Mouse (Mus musculus) neural tube, embryonic 14.5 days (tissue): ENCODE data around the gene Sept8. TPM values are rescaled to one million over a fixed set of nuclear protein-coding genes. Genes with fewer than 3 reads are reported as not detected.
"Not testable (repeated sequence)": the region's sequence is repeated elsewhere in the genome, so short reads cannot be mapped to it uniquely, and the experiment has no call there.

Experiments used
- ATAC-seq: fragments of 200-750 bp; cut with Nextera tagmentation; 2 replicates; pipeline ENCODE4 v1.8.0; 2017; ENCODE audit warnings: low read depth, mild to moderate bottlenecking, moderate TSS enrichment, moderate library complexity
- H3K27ac ChIP-seq: fragments of 300-500 bp; sonication (generic); 2 replicates; pipeline ENCODE4 v1.5.1; 2014; ENCODE audit warnings: low read depth, mild to moderate bottlenecking, control low read depth, low read length, moderate library complexity, mixed read lengths
- H3K27me3 ChIP-seq: fragments of 300-500 bp; sonication (generic); 2 replicates; pipeline ENCODE4 v1.6.1; 2014; ENCODE audit warnings: low read length; ENCODE audit not compliant: control insufficient read depth, insufficient read depth
- H3K36me3 ChIP-seq: fragments of 300-500 bp; sonication (generic); 2 replicates; pipeline ENCODE4 v1.6.1; 2014; ENCODE audit warnings: low read length, mixed read lengths; ENCODE audit not compliant: control insufficient read depth, insufficient read depth
- H3K4me1 ChIP-seq: fragments of 300-500 bp; sonication (generic); 2 replicates; pipeline ENCODE4 v1.6.1; 2014; ENCODE audit warnings: low read length; ENCODE audit not compliant: control insufficient read depth, insufficient read depth
- H3K4me2 ChIP-seq: fragments of 300-500 bp; sonication (generic); 2 replicates; pipeline ENCODE4 v1.6.1; 2014; ENCODE audit warnings: mild to moderate bottlenecking, low read depth, low read length, control low read depth
- H3K4me3 ChIP-seq: fragments of 300-500 bp; sonication (generic); 2 replicates; pipeline ENCODE4 v1.5.1; 2014; ENCODE audit warnings: low read depth, low read length, control low read depth, mixed read lengths
- H3K9ac ChIP-seq: fragments of 300-500 bp; sonication (generic); replicated peaks from 2 replicates; pipeline ENCODE4 v1.6.1; 2014; ENCODE audit warnings: low read depth, mild to moderate bottlenecking, control low read depth, low read length, mixed read lengths
- H3K9me3 ChIP-seq: fragments of 300-500 bp; sonication (generic); 2 replicates; pipeline ENCODE4 v1.6.1; 2016; ENCODE audit warnings: low read length; ENCODE audit not compliant: control insufficient read depth
- WGBS: fragments of 180-500 bp; shearing (Covaris S2); extraction: QIAGEN DNeasy Blood & Tissue Kit; methylation state at CpG from one replicate; pipeline ENCODE4 v1.1.7; 2014; 5-methylcytosine and 5-hydroxymethylcytosine counted together
- polyA plus RNA-seq: library from polyadenylated mRNA; unstranded; fragments of >200 nt; fragmentation: Nextera tagmentation; extraction: Ambion mirVana; gene quantifications from 2 replicates; pipeline ENCODE4 v1.2.1, GENCODE M21; 2014

The Sept8 gene
- polyA plus RNA-seq, 1 experiment from 2014 or later, result 20.5 TPM

- no peaks in the 10 kb centered on the region for H3K4me1 ChIP-seq
- 88% methylated on average over 1 of the region's 1 CpGs for WGBS
- no peaks in the 10 kb centered on the region for H3K9me3 ChIP-seq
- H3K4me2 ChIP-seq, result no peak overlapping the region
- H3K27ac ChIP-seq, result no peak overlapping the region
- H3K36me3 ChIP-seq, result no peaks in the 10 kb centered on the region
- H3K9ac ChIP-seq, result no peak overlapping the region
- no peaks in the 10 kb centered on the region for H3K27me3 ChIP-seq
- no peak for ATAC-seq
- no peak overlapping the region for H3K4me3 ChIP-seq
These were observed 31.7 kb downstream of the Sept8 start for GRCm38 (mm10) chr11:53550714-53551113.

GRCm38 (mm10) chr11:53551754-53552153 lies 32.7 kb downstream of the Sept8 start:
- Histone ChIP-seq H3K4me3 (no peak overlapping the region), H3K9ac (no peak overlapping the region), H3K27ac (no peak overlapping the region), H3K4me1 (no peaks in the 10 kb centered on the region), H3K36me3 (no peaks in the 10 kb centered on the region), H3K27me3 (no peaks in the 10 kb centered on the region), H3K4me2 (no peak overlapping the region), H3K9me3 (no peaks in the 10 kb centered on the region)
- WGBS, result 68% methylated on average over 12 of the region's 12 CpGs
- no peak for ATAC-seq

GRCm38 (mm10) chr11:53556529-53556928 lies 37.5 kb downstream of the Sept8 start:
- H3K4me3 ChIP-seq, ATAC-seq, H3K36me3 ChIP-seq, H3K27me3 ChIP-seq, H3K9me3 ChIP-seq, H3K27ac ChIP-seq, H3K4me1 ChIP-seq, H3K4me2 ChIP-seq, H3K9ac ChIP-seq: not testable (repeated sequence)
- 94% methylated on average over 9 of the region's 20 CpGs for WGBS

- not testable (repeated sequence) for H3K4me3 ChIP-seq, H3K4me2 ChIP-seq, H3K36me3 ChIP-seq, H3K4me1 ChIP-seq, H3K9ac ChIP-seq, H3K27ac ChIP-seq, H3K27me3 ChIP-seq, H3K9me3 ChIP-seq, ATAC-seq
- WGBS, result 100% methylated on average over 1 of the region's 3 CpGs
These were observed 38.9 kb downstream of the Sept8 start for GRCm38 (mm10) chr11:53557992-53558391.

GRCm38 (mm10) chr11:53559980-53560379 lies 40.9 kb downstream of the Sept8 start:
- H3K27ac ChIP-seq, H3K36me3 ChIP-seq, H3K27me3 ChIP-seq, H3K4me3 ChIP-seq, ATAC-seq, H3K9ac ChIP-seq, H3K4me1 ChIP-seq, H3K4me2 ChIP-seq, H3K9me3 ChIP-seq: not testable (repeated sequence)
- WGBS, result 88% methylated on average over 1 of the region's 3 CpGs

- H3K4me2 ChIP-seq, result no peak overlapping the region
- ATAC-seq, result no peak
- H3K27ac ChIP-seq, result no peak overlapping the region
- H3K4me1 ChIP-seq, result peaks cover 5% of the 10 kb centered on the region; the same call in 1 of the 2 replicates
- H3K9me3 ChIP-seq, result no peaks in the 10 kb centered on the region
- no peaks in the 10 kb centered on the region for H3K27me3 ChIP-seq
- 89% methylated on average over 2 of the region's 2 CpGs for WGBS
- H3K4me3 ChIP-seq, result no peak overlapping the region
- no peaks in the 10 kb centered on the region for H3K36me3 ChIP-seq
- H3K9ac ChIP-seq, result no peak overlapping the region
These were observed 42.9 kb downstream of the Sept8 start for GRCm38 (mm10) chr11:53561986-53562385.

GRCm38 (mm10) chr11:53566646-53567045 lies 47.6 kb downstream of the Sept8 start:
- H3K9ac ChIP-seq, result peak overlapping the region; percentile 84
- 94% methylated on average over 4 of the region's 4 CpGs for WGBS

GRCm38 (mm10) chr11:53567224-53568014 lies 48.4 kb downstream of the Sept8 start, which contains the start of gene Kif3a:
Kif3a (plus strand) TSS chr11:53567379.
- Histone ChIP-seq H3K27me3 (no peaks in the 10 kb centered on the region), H3K9ac (peak within 1 kb of the TSS; percentile 84), H3K9me3 (no peaks in the 10 kb centered on the region), H3K27ac (peak within 1 kb of the TSS; percentile 74), H3K36me3 (peaks cover 4% of the 10 kb centered on the region; the same call in 1 of the 2 replicates), H3K4me1 (peaks cover 18% of the 10 kb centered on the region), H3K4me3 (peak within 1 kb of the TSS; percentile 77), H3K4me2 (peak within 1 kb of the TSS; percentile 65)
- under 1% methylated on average over 66 of the region's 69 CpGs for WGBS
- ATAC-seq, result peak; percentile 96

More at GRCm38 (mm10) chr11:53566646-53567045, 47.6 kb downstream of the Sept8 start:
- Histone ChIP-seq H3K9me3 (no peaks in the 10 kb centered on the region), H3K4me3 (peak overlapping the region; percentile 77), H3K4me1 (peaks cover 18% of the 10 kb centered on the region), H3K27me3 (no peaks in the 10 kb centered on the region), H3K36me3 (peaks cover 4% of the 10 kb centered on the region; the same call in 1 of the 2 replicates), H3K4me2 (peak overlapping the region; percentile 52), H3K27ac (no peak overlapping the region)
- peak; percentile 26; the same call in 1 of the 2 replicates for ATAC-seq

GRCm38 (mm10) chr11:53580562-53580961 lies 61.5 kb downstream of the Sept8 start:
- no peak for ATAC-seq
- no peak overlapping the region for H3K4me2 ChIP-seq
- H3K27ac ChIP-seq, result no peak overlapping the region
- H3K9me3 ChIP-seq, result no peaks in the 10 kb centered on the region
- WGBS, result 96% methylated on average over 3 of the region's 3 CpGs
- no peaks in the 10 kb centered on the region for H3K4me1 ChIP-seq
- peaks cover 45% of the 10 kb centered on the region for H3K36me3 ChIP-seq
- no peak overlapping the region for H3K4me3 ChIP-seq
- no peaks in the 10 kb centered on the region for H3K27me3 ChIP-seq
- no peak overlapping the region for H3K9ac ChIP-seq
